Mouse (Mus musculus): ENCODE data around the gene Atg14.
"Not testable (repeated sequence)": the region's sequence is repeated elsewhere in the genome, so short reads cannot be mapped to it uniquely, and the experiment has no call there.

Atg14 gene

GRCm38 (mm10) chr14:47570549-47570948 is at the start of gene Atg14:
TSS of gene Atg14 (minus strand) at chr14:47570649.
- DNase-seq, result not testable (repeated sequence)

DNA sequence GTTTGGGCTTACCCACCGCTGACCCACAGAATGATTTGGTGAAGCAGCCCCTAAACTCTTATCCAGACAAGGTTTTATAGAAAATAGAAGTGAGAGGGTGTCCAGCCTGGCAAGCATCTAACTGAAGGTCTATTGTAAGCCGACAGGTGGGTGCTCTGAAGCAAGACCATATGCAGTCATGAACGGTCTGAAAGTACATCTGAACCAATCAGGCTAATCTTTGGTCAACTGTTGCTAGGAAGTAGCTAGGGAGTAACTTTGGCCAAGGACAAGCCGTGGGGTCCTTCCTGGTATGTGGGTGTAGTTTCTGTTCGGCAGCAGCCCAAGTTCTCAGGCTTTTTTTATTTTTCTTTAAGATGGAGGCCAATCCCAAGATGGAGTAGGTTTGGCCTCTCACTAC is 48.4 kb upstream of the Atg14 start:
- DNase-seq, result no peak

GRCm38 (mm10) chr14:47613254-47613653 is 42.8 kb upstream of the Atg14 start:
- no peak for DNase-seq

DNA sequence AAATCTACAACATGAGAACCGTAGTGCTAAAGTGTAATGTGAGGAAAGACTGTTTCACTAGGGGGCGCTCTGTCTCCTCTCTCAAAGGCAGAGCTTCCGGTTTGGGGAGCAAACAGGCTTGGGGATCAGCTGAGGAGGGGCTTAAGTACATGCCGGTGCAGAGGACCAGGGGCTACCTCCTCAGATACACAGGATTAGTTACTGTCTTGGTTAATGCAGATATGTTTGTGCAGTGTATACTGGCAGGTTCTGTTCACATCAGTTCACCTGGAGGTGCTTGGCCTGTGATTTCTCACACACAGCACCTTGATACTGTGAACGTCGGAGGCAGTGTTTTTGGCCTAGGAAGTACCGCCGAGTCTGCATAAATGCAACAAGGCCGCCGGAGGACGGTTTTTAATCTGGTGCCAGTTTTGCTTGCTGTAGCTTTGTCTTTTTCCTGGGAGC is 27.5 kb upstream of the Atg14 start:
- peak; percentile 63 for DNase-seq

DNA sequence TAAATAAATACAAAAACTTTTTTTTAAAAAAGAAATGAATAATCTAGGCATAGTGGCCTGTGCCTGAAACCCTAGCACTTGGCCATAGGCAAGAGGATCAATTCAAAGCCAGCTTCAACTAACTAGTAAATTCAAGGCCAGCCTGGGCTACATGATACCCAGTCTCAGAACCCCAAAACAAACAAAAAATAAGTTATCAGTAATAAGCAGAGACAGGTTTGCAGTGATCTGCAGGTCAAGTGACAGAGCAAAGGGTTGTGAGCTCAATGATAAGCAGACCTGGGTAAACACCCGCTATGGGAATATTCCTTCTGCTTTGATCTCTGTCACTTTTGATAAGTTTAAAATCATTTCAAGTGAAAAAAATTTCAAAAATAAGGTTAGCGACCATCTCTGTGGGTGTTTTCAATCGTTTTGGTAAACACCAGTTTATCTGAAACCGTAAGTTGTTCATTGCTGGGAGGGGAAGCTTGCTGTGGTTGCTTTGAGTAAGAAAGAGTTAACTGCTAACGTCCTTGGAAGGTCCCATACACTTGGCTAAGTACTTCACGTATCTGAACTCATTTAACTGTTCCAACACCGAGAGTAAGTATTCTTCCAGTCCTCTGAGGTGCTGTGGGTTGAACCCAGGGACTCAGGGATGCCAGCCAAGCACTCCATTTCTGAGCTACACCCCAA is 24.1 kb upstream of the Atg14 start:
- DNase-seq, result no peak

- DNase-seq, result no peak
Measured at GRCm38 (mm10) chr14:47590391-47590975, 20.0 kb upstream of the Atg14 start.

- DNase-seq, result no peak
Measured at GRCm38 (mm10) chr14:47589444-47589843, 19.0 kb upstream of the Atg14 start.

- DNase-seq, result no peak
Measured at GRCm38 (mm10) chr14:47584346-47584745, 13.9 kb upstream of the Atg14 start.

DNA sequence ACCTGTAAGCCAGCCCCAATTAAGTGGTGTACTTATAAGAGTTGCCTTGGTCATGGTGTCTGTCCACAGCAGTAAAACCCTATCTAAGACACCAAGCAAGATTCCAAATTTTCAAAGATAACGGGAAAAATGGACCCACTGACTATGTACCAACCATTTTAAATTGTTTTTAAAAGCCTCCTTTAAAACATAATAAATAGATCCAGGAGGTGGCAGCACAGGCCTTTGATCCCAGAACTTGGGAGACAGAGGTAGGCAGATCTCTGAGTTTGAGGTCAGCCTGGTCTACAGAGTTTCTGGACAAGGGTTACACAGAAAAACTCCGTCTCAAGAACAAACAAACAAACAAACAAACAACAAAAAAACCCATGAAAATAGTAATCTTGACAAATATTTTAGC is 11.2 kb upstream of the Atg14 start:
- peak; percentile 6 for DNase-seq

DNA sequence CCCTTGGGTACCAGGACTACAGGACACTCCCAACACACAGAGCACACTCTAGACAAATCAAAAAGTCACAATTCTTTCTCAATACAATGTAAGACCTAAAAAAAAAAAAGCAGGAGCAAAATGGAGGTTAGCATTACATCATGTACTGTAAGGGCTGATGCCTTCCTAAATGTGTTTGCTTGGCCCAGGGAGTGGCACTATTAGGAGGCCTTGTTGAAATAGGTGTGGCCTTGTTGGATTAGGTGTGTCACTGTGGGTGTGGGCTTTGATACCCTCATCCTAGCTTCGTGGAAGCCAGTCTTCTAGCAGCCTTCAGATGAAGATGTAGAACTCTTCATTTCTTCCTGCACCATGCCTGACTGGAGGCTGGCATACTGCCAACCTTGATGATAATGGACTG is 10.8 kb upstream of the Atg14 start:
- no peak for DNase-seq

- no peak for DNase-seq
Measured at GRCm38 (mm10) chr14:47578086-47578485, 7.6 kb upstream of the Atg14 start.

DNA sequence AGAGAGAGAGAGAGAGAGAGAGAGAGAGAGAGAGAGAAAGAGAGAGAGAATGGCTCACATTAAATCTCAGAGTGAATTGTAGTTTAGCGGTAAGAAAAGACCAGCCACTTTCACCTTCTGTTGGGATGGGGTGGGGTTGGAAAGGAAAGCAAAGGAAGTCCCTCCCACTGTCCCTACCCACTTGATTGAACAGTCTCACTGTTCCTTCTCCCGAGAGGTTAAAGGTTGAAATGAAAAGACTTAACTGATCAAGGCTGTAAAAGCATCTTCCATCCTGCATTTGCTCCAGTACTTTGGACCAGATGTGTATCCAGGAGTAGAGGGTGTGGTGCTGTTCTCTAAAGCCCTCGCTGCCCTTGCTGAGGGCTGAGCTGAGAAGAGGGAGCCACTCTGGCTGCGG is 6.2 kb upstream of the Atg14 start:
- DNase-seq, result no peak

DNA sequence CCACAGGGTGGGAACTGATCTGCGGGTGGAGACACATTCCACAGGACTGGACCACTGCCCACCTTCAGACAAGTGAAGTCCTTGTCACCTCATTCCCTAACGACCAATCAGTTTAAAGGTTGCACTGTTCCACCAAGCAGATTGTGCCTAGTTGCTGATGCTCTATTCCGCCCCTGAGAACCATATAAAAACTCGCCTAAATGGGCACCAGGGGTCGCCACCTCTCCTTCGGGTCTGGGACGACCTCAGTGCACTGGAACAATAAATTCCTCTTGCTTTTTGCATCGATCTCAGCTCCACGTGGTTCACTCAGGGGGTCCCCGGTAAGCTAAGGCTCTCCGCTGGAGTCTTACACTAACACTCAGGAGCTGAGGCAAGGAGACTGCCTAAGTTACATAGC is 4.3 kb upstream of the Atg14 start:
- no peak for DNase-seq

- DNase-seq, result no peak
Measured at GRCm38 (mm10) chr14:47572707-47573106, 2.3 kb upstream of the Atg14 start.

DNA sequence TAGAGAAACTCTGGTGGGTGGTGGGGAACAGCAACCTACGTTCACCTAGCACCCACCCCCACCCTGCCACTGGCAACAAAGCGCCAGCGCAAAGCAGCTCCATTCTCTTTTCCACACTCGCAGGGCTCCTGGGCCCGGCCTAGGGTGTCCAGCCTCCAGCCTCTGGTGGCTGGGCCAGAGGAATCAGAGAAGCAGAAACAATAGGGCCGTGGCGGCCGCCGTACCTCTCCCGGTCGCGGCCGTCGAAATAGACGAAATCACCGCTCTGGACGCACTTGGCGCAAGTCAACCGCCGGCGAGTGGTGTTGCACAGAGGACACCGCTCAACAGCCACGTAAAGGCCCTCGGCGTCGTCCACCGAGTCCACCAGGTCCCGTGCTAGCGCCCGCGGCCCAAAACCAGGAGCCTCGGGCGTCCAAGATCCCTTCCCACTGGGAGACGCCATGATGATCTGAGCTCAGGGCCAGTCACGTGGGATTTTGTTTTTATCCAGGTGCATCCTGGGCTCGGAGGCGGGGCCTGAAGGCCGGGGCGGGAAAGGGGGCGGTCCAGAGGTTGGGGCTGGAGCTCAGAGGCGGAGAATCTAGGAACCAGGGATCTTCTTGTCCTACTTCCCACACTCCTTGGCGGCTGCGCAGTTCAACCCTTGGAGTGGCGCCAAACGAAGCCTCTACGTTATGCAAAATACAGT is 2.3 kb downstream of the Atg14 start:
- DNase-seq, result peak; percentile 98

GRCm38 (mm10) chr14:47563106-47563505 is 7.3 kb downstream of the Atg14 start:
- DNase-seq, result peak; percentile 38

DNA sequence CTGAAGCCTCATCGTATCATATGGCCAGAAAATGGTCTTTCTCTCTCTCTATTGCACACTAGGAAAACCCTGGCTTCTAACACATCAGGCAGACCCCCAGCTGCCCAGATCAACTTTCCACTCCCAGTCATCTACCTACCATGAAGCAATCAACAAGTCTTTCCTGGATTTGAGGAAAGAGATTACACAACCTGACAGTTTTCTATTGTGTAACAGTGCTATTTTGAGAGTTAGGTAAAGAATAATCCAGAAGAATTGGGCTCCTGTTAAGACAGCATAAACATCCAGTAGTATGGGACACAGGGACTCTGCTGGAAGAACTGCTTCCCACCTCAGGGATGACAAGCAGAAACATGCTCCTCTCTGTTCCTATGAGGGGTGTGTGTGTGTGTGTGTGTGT is 7.9 kb downstream of the Atg14 start:
- DNase-seq, result no peak

DNA sequence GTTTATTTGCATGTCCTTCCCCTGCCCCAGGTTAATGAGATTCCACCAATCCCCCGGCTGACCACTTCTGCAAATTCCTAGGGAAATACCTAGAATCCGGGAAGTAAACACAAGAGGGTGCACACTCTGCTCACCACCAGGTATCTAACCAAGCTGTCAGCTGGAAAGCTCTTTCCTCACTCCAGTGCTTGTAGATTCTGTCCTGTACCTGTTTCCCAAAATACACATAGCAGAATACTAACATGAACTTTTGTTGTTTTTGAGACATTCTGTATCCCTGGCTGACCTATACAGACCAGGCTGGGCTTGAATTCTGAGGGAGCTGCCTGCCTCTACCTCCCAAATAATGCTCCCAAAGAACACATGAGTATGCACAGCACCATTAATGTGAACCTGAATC is 9.7 kb downstream of the Atg14 start:
- DNase-seq, result no peak

GRCm38 (mm10) chr14:47555225-47555624 is 15.2 kb downstream of the Atg14 start:
- no peak for DNase-seq

DNA sequence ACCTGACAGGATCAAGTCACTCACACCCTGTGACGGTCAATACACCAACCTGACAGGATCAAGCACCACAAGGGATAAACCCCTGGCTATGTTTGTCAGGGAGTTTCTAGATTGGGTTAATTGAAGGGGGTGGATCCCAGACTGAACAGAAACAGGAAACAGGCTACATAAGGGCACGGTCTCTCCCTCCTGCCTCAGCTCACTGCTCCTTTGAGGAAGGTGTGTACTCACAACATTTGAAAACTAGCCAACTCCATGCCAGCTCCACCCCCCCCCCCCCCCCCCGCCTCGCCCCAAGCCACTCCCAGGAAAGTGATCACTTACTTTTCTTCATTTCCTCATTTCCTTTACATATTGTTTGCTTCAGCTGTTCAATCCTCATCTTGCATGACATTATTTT is 16.2 kb downstream of the Atg14 start:
- no peak for DNase-seq

DNA sequence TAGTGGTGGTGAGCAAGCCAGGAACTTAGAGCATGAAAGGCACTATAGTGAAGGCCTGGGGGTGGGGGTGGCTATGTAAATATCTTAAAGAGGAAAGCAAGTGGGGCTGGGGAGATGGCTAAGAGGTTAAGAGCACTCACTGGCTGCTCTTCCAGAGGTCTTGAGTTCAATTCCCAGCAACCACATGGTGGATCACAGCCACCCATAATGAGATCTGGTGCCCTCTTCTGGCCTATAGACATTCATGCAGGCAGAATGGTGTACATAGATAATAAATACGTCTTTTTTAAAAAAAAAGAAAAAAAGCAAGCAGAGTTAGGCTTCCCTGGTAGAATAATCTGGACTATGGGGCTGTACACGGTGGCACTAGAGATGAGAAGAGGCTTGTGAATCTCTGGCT is 17.1 kb downstream of the Atg14 start:
- DNase-seq, result no peak

- DNase-seq, result no peak
Measured at GRCm38 (mm10) chr14:47551668-47552067, 18.8 kb downstream of the Atg14 start.

- no peak for DNase-seq
Measured at GRCm38 (mm10) chr14:47544877-47545276, 25.6 kb downstream of the Atg14 start.

DNA sequence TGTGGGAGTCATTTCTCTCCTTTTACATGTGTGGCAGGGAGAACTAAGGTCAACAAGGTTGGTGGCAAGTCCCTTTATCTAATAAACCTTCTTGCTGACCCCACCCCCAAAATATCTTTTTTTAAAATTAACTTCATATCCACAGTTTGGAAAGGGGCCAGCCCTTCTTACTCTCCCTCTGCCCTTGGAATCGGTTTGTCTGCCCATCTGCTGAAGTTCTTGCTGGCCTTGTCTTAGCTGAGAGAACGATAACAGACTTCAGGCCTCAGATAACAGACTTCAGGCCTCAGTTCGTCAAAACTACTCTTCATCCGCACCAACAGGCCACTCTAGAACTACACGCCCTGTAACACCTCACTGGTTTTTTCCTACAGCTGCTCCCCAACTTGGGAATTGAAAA is 26.2 kb downstream of the Atg14 start:
- DNase-seq, result no peak

All from kidney, postnatal 14 days (tissue).